Mouse (Mus musculus): Measurements from ENCODE around the gene Grik4.
"Not testable (repeated sequence)": the region's sequence is repeated elsewhere in the genome, so short reads cannot be mapped to it uniquely, and the experiment has no call there.

Grik4 gene

GRCm38 (mm10) chr9:42797276-42797675, 147.0 kb downstream of the Grik4 start:
- no peak for DNase-seq (ENCODE audit: low spot score)

- no peak for DNase-seq (ENCODE audit: low spot score)
Observed at GRCm38 (mm10) chr9:42795881-42796280, 148.4 kb downstream of the Grik4 start.

GRCm38 (mm10) chr9:42794006-42794405, 150.3 kb downstream of the Grik4 start:
- no peak for DNase-seq (ENCODE audit: low spot score)

GRCm38 (mm10) chr9:42793581-42793980, 150.7 kb downstream of the Grik4 start:
- DNase-seq (ENCODE audit: low spot score), result no peak

GRCm38 (mm10) chr9:42792381-42792780, 151.9 kb downstream of the Grik4 start:
- DNase-seq (ENCODE audit: low spot score), result no peak

GRCm38 (mm10) chr9:42791779-42792178, 152.5 kb downstream of the Grik4 start:
- no peak for DNase-seq (ENCODE audit: low spot score)

- no peak for DNase-seq (ENCODE audit: low spot score)
Observed at GRCm38 (mm10) chr9:42791346-42791745, 152.9 kb downstream of the Grik4 start.

GRCm38 (mm10) chr9:42788471-42788870, 155.8 kb downstream of the Grik4 start:
- no peak for DNase-seq (ENCODE audit: low spot score)

- no peak for DNase-seq (ENCODE audit: low spot score)
Observed at GRCm38 (mm10) chr9:42786882-42787281, 157.4 kb downstream of the Grik4 start.

- no peak for DNase-seq (ENCODE audit: low spot score)
Observed at GRCm38 (mm10) chr9:42786286-42786685, 158.0 kb downstream of the Grik4 start.

- no peak for DNase-seq (ENCODE audit: low spot score)
Observed at GRCm38 (mm10) chr9:42785173-42785830, 159.0 kb downstream of the Grik4 start.

- DNase-seq (ENCODE audit: low spot score), result no peak
Observed at GRCm38 (mm10) chr9:42783248-42783903, 160.9 kb downstream of the Grik4 start.

GRCm38 (mm10) chr9:42778471-42779263, 165.6 kb downstream of the Grik4 start:
- DNase-seq (ENCODE audit: low spot score), result not testable (repeated sequence)

GRCm38 (mm10) chr9:42777913-42778312, 166.4 kb downstream of the Grik4 start:
- DNase-seq (ENCODE audit: low spot score), result no peak

GRCm38 (mm10) chr9:42776804-42777203, 167.5 kb downstream of the Grik4 start:
- no peak for DNase-seq (ENCODE audit: low spot score)

- no peak for DNase-seq (ENCODE audit: low spot score)
Observed at GRCm38 (mm10) chr9:42764823-42765560, 179.3 kb downstream of the Grik4 start.

- peak; percentile 1 for DNase-seq (ENCODE audit: low spot score)
Observed at GRCm38 (mm10) chr9:42758682-42759205, 185.5 kb downstream of the Grik4 start.

- no peak for DNase-seq (ENCODE audit: low spot score)
Observed at GRCm38 (mm10) chr9:42757012-42757640, 187.2 kb downstream of the Grik4 start.

- no peak for DNase-seq (ENCODE audit: low spot score)
Observed at GRCm38 (mm10) chr9:42754699-42755098, 189.6 kb downstream of the Grik4 start.

GRCm38 (mm10) chr9:42751160-42751559, 193.1 kb downstream of the Grik4 start:
- no peak for DNase-seq (ENCODE audit: low spot score)

GRCm38 (mm10) chr9:42750176-42750575, 194.1 kb downstream of the Grik4 start:
- DNase-seq (ENCODE audit: low spot score), result no peak
